Mouse (Mus musculus) liver, postnatal 0 days (tissue): ENCODE measurements at regions not wholly inside any gene's neighbourhood (a gene's known extent, or its start where the extent isn't known, plus 50 kb on each side); places are given as distances from the start of the nearest gene placed in this dataset.

Experiments
- ATAC-seq: fragments of 200-750 bp; cut with Nextera tagmentation; 2 replicates; pipeline ENCODE4 v1.8.0; 2017; ENCODE audit warnings: mild to moderate bottlenecking, moderate library complexity
- DNase-seq: peaks from one replicate; pipeline ENCODE4 v3.0.0-alpha.2; 2016
- H3K27ac ChIP-seq: fragments of 300-500 bp; sonication (generic); 2 replicates; pipeline ENCODE4 v1.5.1; 2014; ENCODE audit warnings: antibody characterized with exemption, moderate library complexity, mild to moderate bottlenecking, low read depth
- H3K27me3 ChIP-seq: fragments of 300-500 bp; sonication (generic); 2 replicates; pipeline ENCODE4 v1.6.1; 2014; ENCODE audit warnings: low read length, control low read depth, mixed read lengths; ENCODE audit not compliant: insufficient read depth
- H3K36me3 ChIP-seq: fragments of 300-500 bp; sonication (generic); replicated peaks from 2 replicates; pipeline ENCODE4 v1.6.1; 2014; ENCODE audit warnings: mild to moderate bottlenecking, control low read depth, low read length, moderate library complexity, mixed read lengths; ENCODE audit not compliant: insufficient read depth
- H3K4me1 ChIP-seq: fragments of 300-500 bp; sonication (generic); 2 replicates; pipeline ENCODE4 v1.6.1; 2014; ENCODE audit warnings: antibody characterized with exemption, mild to moderate bottlenecking, control low read depth; ENCODE audit not compliant: insufficient read depth
- H3K4me2 ChIP-seq: fragments of 300-500 bp; sonication (generic); 2 replicates; pipeline ENCODE4 v1.6.1; 2014; ENCODE audit warnings: low read depth, mild to moderate bottlenecking, low read length, moderate library complexity, mixed read lengths
- H3K4me3 ChIP-seq: fragments of 300-500 bp; sonication (generic); 2 replicates; pipeline ENCODE4 v1.5.1; 2014; ENCODE audit warnings: low read depth, low read length
- H3K9ac ChIP-seq: fragments of 300-500 bp; sonication (generic); replicated peaks from 2 replicates; pipeline ENCODE4 v1.6.1; 2014; ENCODE audit warnings: mild to moderate bottlenecking, moderate library complexity
- H3K9me3 ChIP-seq: fragments of 300-500 bp; sonication (generic); 2 replicates; pipeline ENCODE4 v1.6.1; 2016; ENCODE audit warnings: mild to moderate bottlenecking, control low read depth, low read length, mixed read lengths
- CTCF ChIP-seq: sonication (generic); IDR thresholded peaks from 2 replicates; pipeline ENCODE4 v1.5.1; 2016; ENCODE audit warnings: antibody characterized with exemption, low read depth
- EP300 ChIP-seq: IDR thresholded peaks from 2 replicates; pipeline ENCODE4 v1.6.1; 2016; ENCODE audit warnings: antibody characterized with exemption, low read depth, mild to moderate bottlenecking
- WGBS: fragments of 180-500 bp; shearing (Covaris S2); extraction: QIAGEN DNeasy Blood & Tissue Kit; methylation state at CpG from one replicate; pipeline ENCODE4 v1.1.7; 2014; ENCODE audit not compliant: insufficient replicate concordance; 5-methylcytosine and 5-hydroxymethylcytosine counted together

DNA sequence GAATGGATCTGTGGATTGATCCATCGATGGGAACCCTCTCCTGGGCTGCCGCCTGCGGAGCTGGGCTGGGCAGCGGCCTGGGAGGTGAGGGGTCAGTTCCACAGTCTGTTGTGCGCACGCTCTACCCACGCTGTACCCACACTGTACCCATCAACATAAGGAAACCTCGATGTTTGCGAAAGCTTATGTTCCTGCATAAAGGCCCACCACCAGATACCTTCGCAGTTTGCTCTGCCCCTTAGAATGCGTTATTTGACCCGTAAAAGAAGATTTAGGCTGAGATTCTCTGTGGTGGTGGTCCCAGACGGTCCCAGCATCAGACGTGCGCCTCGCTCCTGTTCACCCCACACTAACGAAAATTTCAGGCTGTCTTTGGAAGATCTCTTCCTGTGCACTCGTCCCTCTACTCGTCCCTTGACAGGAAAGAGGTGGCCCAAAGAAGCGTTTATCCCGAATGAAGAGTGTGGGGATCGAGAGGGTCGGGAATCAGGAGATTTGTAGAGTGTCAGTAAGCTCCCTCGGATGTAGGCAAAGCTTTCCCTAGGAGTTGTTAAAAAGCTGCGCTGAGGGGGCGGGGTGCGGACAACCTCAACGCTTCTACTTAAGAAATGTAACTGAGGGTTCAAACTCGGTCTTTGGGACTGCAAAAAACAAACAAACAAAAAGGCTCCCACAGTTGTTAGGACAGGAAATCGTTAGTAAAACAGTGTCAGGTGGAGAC, 123.9 kb downstream of the Tmem161b start:
- Histone ChIP-seq H3K27ac (no peak overlapping the region), H3K36me3 (no peaks in the 10 kb centered on the region), H3K27me3 (peaks cover 49% of the 10 kb centered on the region), H3K4me2 (no peak overlapping the region), H3K4me3 (no peak overlapping the region), H3K9me3 (no peaks in the 10 kb centered on the region), H3K9ac (no peak overlapping the region), H3K4me1 (peaks cover 12% of the 10 kb centered on the region; the same call in 1 of the 2 replicates)
- ATAC-seq: no peak
- DNase-seq: no peak
- TF ChIP-seq EP300: no peak
- no peak for TF ChIP-seq CTCF
- WGBS: 3% methylated on average over 30 of the region's 30 CpGs

- peaks cover 12% of the 10 kb centered on the region; the same call in 1 of the 2 replicates for H3K4me1 ChIP-seq
- no peaks in the 10 kb centered on the region for H3K9me3 ChIP-seq
- ATAC-seq: no peak
- H3K4me2 ChIP-seq: no peak overlapping the region
- H3K27ac ChIP-seq: no peak overlapping the region
- no peak for TF ChIP-seq CTCF
- TF ChIP-seq EP300: no peak
- H3K4me3 ChIP-seq: no peak overlapping the region
- no peak overlapping the region for H3K9ac ChIP-seq
- 6% methylated on average over 2 of the region's 2 CpGs for WGBS
- no peaks in the 10 kb centered on the region for H3K36me3 ChIP-seq
- H3K27me3 ChIP-seq: peaks cover 49% of the 10 kb centered on the region
- no peak for DNase-seq
Observed at GRCm38 (mm10) chr13:84346569-84346968, 124.5 kb downstream of the Tmem161b start.

DNA sequence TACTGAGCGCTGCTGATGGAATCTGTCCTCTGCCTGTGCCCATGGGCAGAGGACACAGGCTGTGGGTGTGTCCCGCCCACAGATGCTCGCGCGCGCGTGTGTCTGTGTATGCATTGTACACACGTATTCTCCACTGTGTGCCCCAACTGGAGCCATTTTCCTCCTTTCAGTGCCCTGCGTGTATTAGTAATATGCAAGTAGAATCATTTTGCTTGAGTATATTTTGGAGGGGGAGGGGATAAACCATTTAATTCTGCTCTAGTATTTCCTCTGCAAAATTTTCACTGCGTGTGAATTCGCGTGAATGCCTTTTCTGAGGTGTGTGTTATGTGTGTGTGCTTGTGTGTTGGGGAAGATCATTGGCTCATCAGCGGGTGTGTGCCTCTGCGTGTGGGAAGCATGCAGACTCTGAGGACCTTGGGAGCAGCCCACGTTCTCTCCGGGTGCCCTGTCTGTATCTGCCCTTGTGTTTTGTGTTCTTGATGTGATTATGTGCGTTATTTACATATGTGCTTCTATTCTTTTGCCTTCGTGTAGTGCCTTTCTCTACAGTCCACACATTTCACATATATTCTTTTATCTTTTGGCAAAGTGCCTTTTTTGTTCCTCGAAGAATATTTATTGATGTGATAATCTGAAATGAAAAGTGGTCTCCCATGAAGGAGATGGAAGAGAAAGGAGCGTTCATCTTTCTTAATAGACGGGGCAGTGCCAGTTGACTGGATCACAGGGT, 125.3 kb downstream of the Tmem161b start:
- WGBS: 3% methylated on average over 21 of the region's 21 CpGs
- ATAC-seq (no peak), DNase-seq (no peak)
- no peak overlapping the region for H3K9ac ChIP-seq
- no peak overlapping the region for H3K27ac ChIP-seq
- peaks cover 12% of the 10 kb centered on the region; the same call in 1 of the 2 replicates for H3K4me1 ChIP-seq
- peak overlapping the region; percentile 82 for H3K4me2 ChIP-seq
- H3K36me3 ChIP-seq: no peaks in the 10 kb centered on the region
- H3K27me3 ChIP-seq: peaks cover 49% of the 10 kb centered on the region
- TF ChIP-seq EP300 (no peak), CTCF (no peak)
- no peaks in the 10 kb centered on the region for H3K9me3 ChIP-seq
- H3K4me3 ChIP-seq: 0 out of 2 replicates have a peak overlapping the region, but pooled peaks have one; percentile 43

GRCm38 (mm10) chr13:84347914-84348700, 126.0 kb downstream of the Tmem161b start:
- TF ChIP-seq EP300: no peak
- TF ChIP-seq CTCF: peak; percentile 72

GRCm38 (mm10) chr13:84348701-84348975, 126.5 kb downstream of the Tmem161b start:
- Histone ChIP-seq H3K9ac (no peak overlapping the region), H3K4me3 (peak overlapping the region; percentile 43), H3K27ac (no peak overlapping the region), H3K4me2 (peak overlapping the region; percentile 82), H3K27me3 (peaks cover 41% of the 10 kb centered on the region), H3K9me3 (no peaks in the 10 kb centered on the region), H3K36me3 (no peaks in the 10 kb centered on the region), H3K4me1 (peaks cover 12% of the 10 kb centered on the region; the same call in 1 of the 2 replicates)
- DNase-seq (no peak), ATAC-seq (no peak)
- no peak for TF ChIP-seq CTCF
- no peak for TF ChIP-seq EP300
- 1% methylated on average over 9 of the region's 9 CpGs for WGBS

More at GRCm38 (mm10) chr13:84347914-84348700, 126.0 kb downstream of the Tmem161b start:
- peaks cover 46% of the 10 kb centered on the region for H3K27me3 ChIP-seq
- 0% methylated on average over 33 of the region's 34 CpGs for WGBS
- no peaks in the 10 kb centered on the region for H3K9me3 ChIP-seq
- H3K9ac ChIP-seq: no peak overlapping the region
- H3K36me3 ChIP-seq: no peaks in the 10 kb centered on the region
- peak overlapping the region; percentile 82 for H3K4me2 ChIP-seq
- no peak overlapping the region for H3K27ac ChIP-seq
- H3K4me1 ChIP-seq: peaks cover 12% of the 10 kb centered on the region; the same call in 1 of the 2 replicates
- DNase-seq (peak; percentile 80), ATAC-seq (peak; percentile 93)
- peak overlapping the region; percentile 43 for H3K4me3 ChIP-seq
